Mouse (Mus musculus): ENCODE data around the gene Isx. TPM values are rescaled to one million over a fixed set of nuclear protein-coding genes. Genes with fewer than 3 reads are reported as not detected.

Gene Isx
- total and polyA plus RNA-seq, 3 experiments, result not detected

- no peak overlapping the region for H3K4me3 ChIP-seq (replicated peaks in 1 of 3; ENCODE audit: low read depth in 2 of 3, low read length in 2 of 3, poor library complexity in 1 of 3)
- in situ Hi-C loops (cut with MboI; ENCODE audit: low pct_ligation_motif_present, low pct_unique_long_range_greater_than_20kb, low sequenced_read_pairs) (no loop called here), dilution Hi-C loops (cut with MboI; ENCODE audit: extremely low pct_ligation_motif_present, extremely low pct_unique_long_range_greater_than_20kb, low sequenced_read_pairs) (no loop called here)
- H3K27me3 ChIP-seq (replicated peaks), result peaks cover 65% of the 10 kb centered on the region
- TF ChIP-seq NRF1 (IDR thresholded peaks at IDR 0.05; ENCODE audit: low read depth, low read length), result no peak
- TF ChIP-seq EP300 (IDR thresholded peaks at IDR 0.05; ENCODE audit: low read length), result no peak
- no peak for TF ChIP-seq CHD2 (IDR thresholded peaks at IDR 0.05; ENCODE audit: low read length)
- no peak for TF ChIP-seq GABPA (IDR thresholded peaks at IDR 0.05; ENCODE audit: insufficient replicate concordance, low read depth, low read length)
- TF ChIP-seq USF2 (conservative IDR thresholded peaks at IDR 0.05; ENCODE audit: low read depth, low read length), result no peak
- no peaks in the 10 kb centered on the region for H3K79me2 ChIP-seq (replicated peaks; ENCODE audit: control insufficient read depth, extremely low read depth, insufficient read depth, poor library complexity, severe bottlenecking)
- no peaks in the 10 kb centered on the region for H3K4me1 ChIP-seq (ENCODE audit: control insufficient read depth in 1 of 2, insufficient read depth in 2 of 2)
- H3K36me3 ChIP-seq (replicated peaks in 1 of 2; ENCODE audit: control insufficient read depth in 1 of 2, insufficient read depth in 1 of 2, low read length in 1 of 2), result no peaks in the 10 kb centered on the region
- no peak overlapping the region for H3K4me2 ChIP-seq (ENCODE audit: insufficient read depth, low read depth, poor library complexity, severe bottlenecking)
- no peak overlapping the region for H3K9ac ChIP-seq (ENCODE audit: insufficient read depth, low read depth)
- no peaks in the 10 kb centered on the region for H3K9me3 ChIP-seq (replicated peaks; ENCODE audit: low read length)
- DNase-seq (ENCODE audit: extremely low read depth), result no peak
- H3K27ac ChIP-seq (ENCODE audit: insufficient read depth, low read depth), result no peak overlapping the region
Measured at GRCm38 (mm10) chr8:74871686-74872085, 1.3 kb upstream of the Isx start.

GRCm38 (mm10) chr8:74872151-74872823, 686 bp upstream of the Isx start:
- Histone ChIP-seq H3K27ac (ENCODE audit: insufficient read depth, low read depth) (no peak overlapping the region), H3K9me3 (replicated peaks; ENCODE audit: low read length) (no peaks in the 10 kb centered on the region), H3K9ac (ENCODE audit: insufficient read depth, low read depth) (no peak overlapping the region), H3K4me2 (ENCODE audit: insufficient read depth, low read depth, poor library complexity, severe bottlenecking) (no peak overlapping the region), H3K27me3 (replicated peaks) (peaks cover 68% of the 10 kb centered on the region), H3K4me3 (replicated peaks in 1 of 3; ENCODE audit: low read depth in 2 of 3, low read length in 2 of 3, poor library complexity in 1 of 3) (no peak overlapping the region), H3K4me1 (ENCODE audit: control insufficient read depth in 1 of 2, insufficient read depth in 2 of 2) (no peaks in the 10 kb centered on the region), H3K36me3 (replicated peaks in 1 of 2; ENCODE audit: control insufficient read depth in 1 of 2, insufficient read depth in 1 of 2, low read length in 1 of 2) (no peaks in the 10 kb centered on the region), H3K79me2 (replicated peaks; ENCODE audit: control insufficient read depth, extremely low read depth, insufficient read depth, poor library complexity, severe bottlenecking) (no peaks in the 10 kb centered on the region)
- TF ChIP-seq CTCF (conservative IDR thresholded peaks at IDR 0.05 in 1 of 2, IDR thresholded peaks at IDR 0.05 in 1 of 2; ENCODE audit: low read depth in 2 of 2, low read length in 2 of 2) (no peak), MAX (IDR thresholded peaks at IDR 0.05; ENCODE audit: low read length) (no peak), TBP (conservative IDR thresholded peaks at IDR 0.05; ENCODE audit: low read depth, low read length) (no peak), USF2 (conservative IDR thresholded peaks at IDR 0.05; ENCODE audit: low read depth, low read length) (no peak), NELFE (IDR thresholded peaks at IDR 0.05; ENCODE audit: low read depth, low read length) (no peak), CHD1 (IDR thresholded peaks at IDR 0.05; ENCODE audit: low read depth, low read length) (no peak), MAFK (IDR thresholded peaks at IDR 0.05; ENCODE audit: insufficient replicate concordance, low read length) (no peak), ETS1 (conservative IDR thresholded peaks at IDR 0.05; ENCODE audit: low read depth, low read length) (no peak), RAD21 (IDR thresholded peaks at IDR 0.05; ENCODE audit: low read depth, low read length) (no peak), ZMIZ1 (IDR thresholded peaks at IDR 0.05; ENCODE audit: low read depth, low read length) (no peak), HCFC1 (IDR thresholded peaks at IDR 0.05; ENCODE audit: low read depth, low read length) (no peak), ELF1 (IDR thresholded peaks at IDR 0.05; ENCODE audit: low read depth, low read length) (no peak), MYC (IDR thresholded peaks at IDR 0.05; ENCODE audit: low read depth, low read length) (no peak)
- in situ Hi-C loops (cut with MboI; ENCODE audit: low pct_ligation_motif_present, low pct_unique_long_range_greater_than_20kb, low sequenced_read_pairs) (no loop called here), dilution Hi-C loops (cut with MboI; ENCODE audit: extremely low pct_ligation_motif_present, extremely low pct_unique_long_range_greater_than_20kb, low sequenced_read_pairs) (no loop called here)
- DNase-seq (ENCODE audit: extremely low read depth), result no peak

Data from CH12.LX (cell line).